11 mouse cellular contexts compared by ENCODE assay signal in the genomic region with DNA sequence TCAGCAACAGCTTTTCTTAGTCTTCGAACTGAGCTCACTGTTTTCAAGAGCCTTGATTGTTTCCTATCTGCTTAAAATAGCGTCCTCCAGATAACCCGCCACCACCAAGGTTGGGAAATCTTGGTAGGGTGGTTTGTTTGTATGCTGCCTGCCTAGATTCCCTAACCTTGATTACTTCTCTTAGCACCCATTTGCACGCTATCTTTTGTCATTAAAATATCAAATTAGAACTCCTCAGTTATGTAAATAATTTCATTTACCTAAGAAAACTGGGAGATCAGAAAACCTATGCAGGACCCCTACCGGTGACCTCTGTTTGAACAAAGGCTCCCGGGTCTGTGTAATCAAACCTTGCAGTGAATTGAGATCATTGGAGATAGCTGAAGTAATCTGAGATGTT. TPM values are rescaled to one million over a fixed set of nuclear protein-coding genes. Genes with fewer than 3 reads are reported as not detected.
DNase-seq lines count a peak whose midpoint lies in the region; ATAC-seq and TF ChIP-seq lines count a peak whose summit lies in the region.
"Had no signal": no experiment of that assay in that cellular context is flagged by ENCODE, and none has a peak within 500 bp of the region (broad histone marks: within the 10 kb centered on the region; RNA-seq: fewer than 3 reads in every experiment).

No protein-coding gene starts in this region.

- no peak overlapping the region for H3K4me3 ChIP-seq in heart, embryonic 13.5 days
- H3K4me3 ChIP-seq in lung, embryonic 15.5 days = no peak overlapping the region
- no peak overlapping the region for H3K4me3 ChIP-seq in embryonic facial prominence, embryonic 13.5 days
- H3K4me3 ChIP-seq in stomach, postnatal 0 days (ENCODE audit: low read depth, low read length) = no peak overlapping the region
- H3K4me3 ChIP-seq: embryonic facial prominence, embryonic 15.5 days; neural tube, embryonic 13.5 days had no signal

- no peaks in the 10 kb centered on the region for H3K27me3 ChIP-seq in heart, embryonic 13.5 days (replicated peaks)
- H3K27me3 ChIP-seq in lung, embryonic 15.5 days = no peaks in the 10 kb centered on the region
- no peaks in the 10 kb centered on the region for H3K27me3 ChIP-seq in embryonic facial prominence, embryonic 13.5 days
- H3K27me3 ChIP-seq in stomach, postnatal 0 days (ENCODE audit: control insufficient read depth, insufficient read depth, low read length) = no peaks in the 10 kb centered on the region
- H3K27me3 ChIP-seq: embryonic facial prominence, embryonic 15.5 days; neural tube, embryonic 13.5 days had no signal

- peak overlapping the region; percentile 96 for H3K27ac ChIP-seq in heart, embryonic 13.5 days (replicated peaks)
- H3K27ac ChIP-seq in lung, embryonic 15.5 days = peak overlapping the region; percentile 81
- 0 out of 2 replicates have a peak overlapping the region, but pooled peaks have one; percentile 72 for H3K27ac ChIP-seq in embryonic facial prominence, embryonic 13.5 days
- H3K27ac ChIP-seq in stomach, postnatal 0 days (replicated peaks) = peak overlapping the region; percentile 63

- peak overlapping the region; percentile 52 for H3K9ac ChIP-seq in heart, embryonic 13.5 days
- H3K9ac ChIP-seq in lung, embryonic 15.5 days = no peak overlapping the region
- no peak overlapping the region for H3K9ac ChIP-seq in embryonic facial prominence, embryonic 13.5 days
- no peak overlapping the region for H3K9ac ChIP-seq in stomach, postnatal 0 days (ENCODE audit: low read length)
- H3K9ac ChIP-seq: embryonic facial prominence, embryonic 15.5 days; neural tube, embryonic 13.5 days had no signal

- H3K36me3 ChIP-seq in heart, embryonic 13.5 days = no peaks in the 10 kb centered on the region
- H3K36me3 ChIP-seq in lung, embryonic 15.5 days = no peaks in the 10 kb centered on the region
- peaks cover 6% of the 10 kb centered on the region; the same call in 1 of the 2 replicates for H3K36me3 ChIP-seq in embryonic facial prominence, embryonic 13.5 days
- no peaks in the 10 kb centered on the region for H3K36me3 ChIP-seq in stomach, postnatal 0 days (ENCODE audit: control insufficient read depth, insufficient read depth, low read length)
- H3K36me3 ChIP-seq: neural tube, embryonic 13.5 days had no signal

- TF ChIP-seq CTCF in stomach, postnatal 0 days (IDR thresholded peaks at IDR 0.05; ENCODE audit: low read depth) = no peak

- TF ChIP-seq EP300 in stomach, postnatal 0 days (optimal IDR thresholded peaks at IDR 0.05) = peak; percentile 6

- H3K4me2 ChIP-seq in heart, embryonic 13.5 days = peak overlapping the region; percentile 32
- no peak overlapping the region; the same call in 1 of the 2 replicates for H3K4me2 ChIP-seq in lung, embryonic 15.5 days
- no peak overlapping the region for H3K4me2 ChIP-seq in embryonic facial prominence, embryonic 13.5 days
- H3K4me2 ChIP-seq in stomach, postnatal 0 days (replicated peaks; ENCODE audit: low read depth) = no peak overlapping the region
- H3K4me2 ChIP-seq: liver, embryonic 11.5 days; neural tube, embryonic 13.5 days had no signal

- WGBS in heart, embryonic 13.5 days = 11% methylated on average over 6 of the region's 6 CpGs
- 39% methylated on average over 6 of the region's 6 CpGs for WGBS in lung, embryonic 15.5 days
- WGBS in embryonic facial prominence, embryonic 13.5 days = 35% methylated on average over 6 of the region's 6 CpGs
- WGBS in stomach, postnatal 0 days = 33% methylated on average over 6 of the region's 6 CpGs

- H3K4me1 ChIP-seq in heart, embryonic 13.5 days = peaks cover 91% of the 10 kb centered on the region
- peaks cover 48% of the 10 kb centered on the region for H3K4me1 ChIP-seq in lung, embryonic 15.5 days
- H3K4me1 ChIP-seq in embryonic facial prominence, embryonic 13.5 days = peaks cover 48% of the 10 kb centered on the region
- peaks cover 3% of the 10 kb centered on the region for H3K4me1 ChIP-seq in stomach, postnatal 0 days (replicated peaks; ENCODE audit: control insufficient read depth, insufficient read depth)

- no peaks in the 10 kb centered on the region for H3K9me3 ChIP-seq in heart, embryonic 13.5 days
- H3K9me3 ChIP-seq in lung, embryonic 15.5 days = no peaks in the 10 kb centered on the region
- no peaks in the 10 kb centered on the region for H3K9me3 ChIP-seq in embryonic facial prominence, embryonic 13.5 days
- H3K9me3 ChIP-seq in stomach, postnatal 0 days (ENCODE audit: control insufficient read depth, low read length) = no peaks in the 10 kb centered on the region
- H3K9me3 ChIP-seq: embryonic facial prominence, embryonic 15.5 days; neural tube, embryonic 13.5 days had no signal

- no peak for ATAC-seq in heart, embryonic 13.5 days (ENCODE audit: extremely low read depth, insufficient number of reproducible peaks, low FRiP score, low TSS enrichment)
- no peak for ATAC-seq in lung, embryonic 15.5 days (ENCODE audit: borderline replicate concordance, extremely low read depth, low FRiP score, low TSS enrichment)
- ATAC-seq in embryonic facial prominence, embryonic 13.5 days (ENCODE audit: insufficient number of reproducible peaks, insufficient read depth, low FRiP score, low TSS enrichment, low read depth) = no peak
- no peak for ATAC-seq in stomach, postnatal 0 days (ENCODE audit: low FRiP score, low TSS enrichment)

- no peak for DNase-seq in heart, adult 8-10 months (ENCODE audit: low spot score)
- DNase-seq in lung, adult 18-20 months = no peak
- DNase-seq in stomach, postnatal 0 days (ENCODE audit: low spot score) = no peak
- DNase-seq in testis, postnatal 14 days (ENCODE audit: low spot score) = no peak
- DNase-seq: thymus, postnatal 36 days had no signal

RNA-seq across cellular contexts. Expression of gene Fat1, which starts 44.0 kb away (rescaled TPM):
- polyA plus RNA-seq in heart, embryonic 13.5 days (2015; fragmentation: Nextera tagmentation; extraction: Ambion mirVana) = 10.7 and 11.8 TPM in 2 replicates
- total RNA-seq in heart, adult 8-10 months (2022) = 10 to 100 TPM; 14.4 to 18.3 (median 16.4) TPM
- polyA plus RNA-seq in lung, embryonic 15.5 days (2015; fragmentation: Nextera tagmentation; extraction: Ambion mirVana) = 16.2 and 19.1 TPM in 2 replicates
- 29.3 and 29.7 TPM in 2 replicates for polyA plus RNA-seq in embryonic facial prominence, embryonic 13.5 days (2015; fragmentation: Nextera tagmentation; extraction: Ambion mirVana)
- 8.6 and 9.4 TPM in 2 replicates for polyA plus RNA-seq in stomach, postnatal 0 days (2015; fragmentation: Nextera tagmentation; extraction: Ambion mirVana)
